Mouse (Mus musculus) MEL-GATA-1-ER (cell line): ENCODE results near the gene Sestd1.

Source experiments
- DNase-seq: peaks from one replicate; pipeline ENCODE4 v3.0.0-alpha.2; 2012; ENCODE audit warnings: low read depth; ENCODE audit errors: extremely low read depth

The Sestd1 gene

GRCm38 (mm10) chr2:77270781-77271180 lies 9.6 kb downstream of the Sestd1 start:
- no peak for DNase-seq

GRCm38 (mm10) chr2:77270136-77270535 lies 10.3 kb downstream of the Sestd1 start:
- no peak for DNase-seq

- DNase-seq, result no peak
Measured at GRCm38 (mm10) chr2:77268612-77269239, 11.7 kb downstream of the Sestd1 start.

GRCm38 (mm10) chr2:77266931-77267330 lies 13.5 kb downstream of the Sestd1 start:
- no peak for DNase-seq

- DNase-seq, result no peak
Measured at GRCm38 (mm10) chr2:77266011-77266410, 14.4 kb downstream of the Sestd1 start.

GRCm38 (mm10) chr2:77265301-77265700 lies 15.1 kb downstream of the Sestd1 start:
- DNase-seq, result no peak

GRCm38 (mm10) chr2:77264550-77264949 lies 15.8 kb downstream of the Sestd1 start:
- DNase-seq, result no peak

GRCm38 (mm10) chr2:77263477-77264435 lies 16.6 kb downstream of the Sestd1 start:
- no peak for DNase-seq

GRCm38 (mm10) chr2:77260134-77260533 lies 20.3 kb downstream of the Sestd1 start:
- DNase-seq, result no peak

- no peak for DNase-seq
Measured at GRCm38 (mm10) chr2:77253227-77253626, 27.2 kb downstream of the Sestd1 start.

- no peak for DNase-seq
Measured at GRCm38 (mm10) chr2:77251736-77252135, 28.7 kb downstream of the Sestd1 start.

- DNase-seq, result peak; percentile 3
Measured at GRCm38 (mm10) chr2:77249771-77250681, 30.4 kb downstream of the Sestd1 start.

GRCm38 (mm10) chr2:77248416-77248815 lies 32.0 kb downstream of the Sestd1 start:
- DNase-seq, result no peak

GRCm38 (mm10) chr2:77247200-77247830 lies 33.1 kb downstream of the Sestd1 start:
- no peak for DNase-seq

- DNase-seq, result no peak
Measured at GRCm38 (mm10) chr2:77245806-77246205, 34.6 kb downstream of the Sestd1 start.

- DNase-seq, result no peak
Measured at GRCm38 (mm10) chr2:77242248-77242647, 38.1 kb downstream of the Sestd1 start.

- no peak for DNase-seq
Measured at GRCm38 (mm10) chr2:77238607-77239006, 41.8 kb downstream of the Sestd1 start.

- no peak for DNase-seq
Measured at GRCm38 (mm10) chr2:77238046-77238445, 42.3 kb downstream of the Sestd1 start.

GRCm38 (mm10) chr2:77236860-77237259 lies 43.5 kb downstream of the Sestd1 start:
- no peak for DNase-seq

GRCm38 (mm10) chr2:77235896-77236295 lies 44.5 kb downstream of the Sestd1 start:
- DNase-seq, result no peak

- DNase-seq, result no peak
Measured at GRCm38 (mm10) chr2:77232604-77233003, 47.8 kb downstream of the Sestd1 start.
